Mouse (Mus musculus): ENCODE measurements around the gene Scap. TPM values are rescaled to one million over a fixed set of nuclear protein-coding genes. Genes with fewer than 3 reads are reported as not detected.

The Scap gene
- polyA plus RNA-seq, 1 experiment from 2014 or later = 24.9 TPM

DNA sequence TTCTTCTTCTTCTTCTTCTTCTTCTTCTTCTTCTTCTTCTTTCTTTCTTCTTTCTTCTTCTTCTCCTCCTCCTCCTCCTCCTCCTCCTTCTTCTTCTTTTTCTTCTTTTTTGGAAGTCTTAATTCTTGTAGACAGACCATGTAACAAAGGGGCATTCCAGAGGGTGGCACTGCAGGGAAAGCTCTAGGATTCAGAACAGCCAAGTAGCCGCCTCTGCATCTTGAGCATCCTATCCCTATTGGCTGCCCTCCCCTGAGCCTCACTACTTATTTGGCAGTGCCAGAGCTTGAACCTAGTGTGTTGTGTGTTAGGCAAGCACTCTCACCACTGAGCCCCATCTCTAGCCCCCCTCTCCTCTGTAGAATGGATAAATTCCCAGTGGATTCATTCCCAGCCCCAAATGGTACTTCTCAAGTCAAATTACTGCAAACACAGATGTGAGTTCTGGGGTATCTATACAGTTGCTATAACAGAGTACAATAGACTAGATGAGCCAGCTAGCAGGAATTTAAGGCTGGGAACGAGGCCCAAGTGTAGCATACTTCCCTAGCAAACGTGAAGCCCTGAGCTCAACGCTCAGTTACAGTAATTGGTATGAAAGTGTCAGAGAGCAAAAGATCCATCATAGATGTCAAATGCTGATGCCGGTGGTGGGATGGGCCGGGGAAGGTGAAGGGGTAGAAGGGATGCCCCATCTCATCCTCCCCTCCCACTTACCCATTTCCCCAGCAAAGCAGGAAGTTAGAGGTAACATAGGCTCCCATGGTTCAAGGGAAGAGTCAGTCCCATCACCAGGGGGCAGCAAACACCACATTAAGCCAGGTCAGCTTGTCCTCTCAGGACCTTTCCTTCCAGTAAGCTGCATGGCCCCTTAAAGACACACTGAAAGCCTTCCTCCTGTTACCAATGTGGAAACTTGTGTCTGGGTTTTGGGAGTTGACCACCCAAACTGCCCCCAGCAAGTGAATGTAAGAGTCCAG lies 78.1 kb downstream of the Scap start:
- H3K4me2 ChIP-seq = no peak overlapping the region
- no peak overlapping the region for H3K9ac ChIP-seq (ENCODE audit: low read length)
- H3K36me3 ChIP-seq (ENCODE audit: control insufficient read depth, insufficient read depth, low read length) = no peaks in the 10 kb centered on the region
- WGBS = 41% methylated on average over 6 of the region's 6 CpGs
- H3K9me3 ChIP-seq (ENCODE audit: control insufficient read depth, low read length) = no peaks in the 10 kb centered on the region
- ATAC-seq (ENCODE audit: low FRiP score) = no peak
- H3K4me3 ChIP-seq (ENCODE audit: low read depth, low read length) = no peak overlapping the region
- H3K4me1 ChIP-seq (ENCODE audit: control insufficient read depth, insufficient read depth, low read length) = peaks cover 12% of the 10 kb centered on the region
- H3K27me3 ChIP-seq (ENCODE audit: control insufficient read depth, insufficient read depth, low read length) = no peaks in the 10 kb centered on the region
- no peak overlapping the region for H3K27ac ChIP-seq (ENCODE audit: low read depth, low read length)
- DNase-seq (ENCODE audit: low spot score, missing footprints) = peak; percentile 97

DNA sequence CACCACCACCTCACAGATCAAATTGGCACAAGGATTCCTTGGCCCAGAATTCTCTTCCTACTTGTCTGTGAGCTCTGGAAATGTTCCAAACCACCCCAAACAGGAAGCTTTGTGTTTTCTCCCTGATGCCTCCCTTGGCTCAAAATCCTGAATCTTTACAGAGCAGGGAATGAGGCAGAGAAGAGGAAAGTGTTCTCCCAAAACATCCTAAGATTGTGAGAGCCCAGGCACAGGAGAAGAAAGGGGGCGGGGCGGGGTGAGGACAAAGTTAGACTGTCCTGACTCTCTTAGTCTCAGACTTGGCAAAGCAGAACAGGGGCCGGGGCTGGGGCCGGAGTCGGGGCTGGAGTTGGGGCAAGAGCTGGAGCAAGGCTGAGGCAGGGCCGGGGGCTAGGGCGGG lies 79.8 kb downstream of the Scap start:
- H3K27me3 ChIP-seq (ENCODE audit: control insufficient read depth, insufficient read depth, low read length) = no peaks in the 10 kb centered on the region
- no peak for DNase-seq (ENCODE audit: low spot score, missing footprints)
- no peak overlapping the region for H3K4me2 ChIP-seq
- H3K36me3 ChIP-seq (ENCODE audit: control insufficient read depth, insufficient read depth, low read length) = no peaks in the 10 kb centered on the region
- ATAC-seq (ENCODE audit: low FRiP score) = no peak
- H3K4me1 ChIP-seq (ENCODE audit: control insufficient read depth, insufficient read depth, low read length) = peaks cover 4% of the 10 kb centered on the region; the same call in 1 of the 2 replicates
- H3K9me3 ChIP-seq (ENCODE audit: control insufficient read depth, low read length) = no peaks in the 10 kb centered on the region
- H3K4me3 ChIP-seq (ENCODE audit: low read depth, low read length) = no peak overlapping the region
- no peak overlapping the region for H3K27ac ChIP-seq (ENCODE audit: low read depth, low read length)
- H3K9ac ChIP-seq (ENCODE audit: low read length) = no peak overlapping the region
- 74% methylated on average over 7 of the region's 7 CpGs for WGBS

DNA sequence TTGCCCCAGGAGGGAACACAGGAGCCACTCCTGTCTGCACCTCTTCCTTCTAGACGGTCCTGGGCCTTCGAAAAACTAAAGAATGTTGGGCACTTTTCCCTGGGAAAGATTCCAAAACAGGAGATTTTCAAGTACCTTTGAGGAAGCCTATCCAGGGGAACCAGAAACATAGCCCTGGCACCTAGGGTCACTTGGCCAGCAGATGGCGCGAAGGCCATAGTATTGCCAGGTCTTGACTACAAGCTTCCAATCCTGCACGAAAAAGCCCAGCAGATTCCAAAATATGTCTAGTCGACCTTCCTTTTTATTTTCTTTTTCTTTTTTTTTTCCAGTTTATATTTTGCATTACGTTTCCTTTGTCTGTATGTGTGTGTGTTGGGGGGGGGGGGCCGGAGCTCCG lies 80.7 kb downstream of the Scap start:
- H3K4me3 ChIP-seq (ENCODE audit: low read depth, low read length) = no peak overlapping the region
- H3K27ac ChIP-seq (ENCODE audit: low read depth, low read length) = no peak overlapping the region
- WGBS = 59% methylated on average over 9 of the region's 9 CpGs
- no peak for DNase-seq (ENCODE audit: low spot score, missing footprints)
- H3K27me3 ChIP-seq (ENCODE audit: control insufficient read depth, insufficient read depth, low read length) = no peaks in the 10 kb centered on the region
- no peaks in the 10 kb centered on the region for H3K36me3 ChIP-seq (ENCODE audit: control insufficient read depth, insufficient read depth, low read length)
- H3K9me3 ChIP-seq (ENCODE audit: control insufficient read depth, low read length) = no peaks in the 10 kb centered on the region
- H3K4me2 ChIP-seq = no peak overlapping the region
- ATAC-seq (ENCODE audit: low FRiP score) = no peak
- H3K9ac ChIP-seq (ENCODE audit: low read length) = no peak overlapping the region
- H3K4me1 ChIP-seq (ENCODE audit: control insufficient read depth, insufficient read depth, low read length) = peaks cover 2% of the 10 kb centered on the region; the same call in 1 of the 2 replicates

DNA sequence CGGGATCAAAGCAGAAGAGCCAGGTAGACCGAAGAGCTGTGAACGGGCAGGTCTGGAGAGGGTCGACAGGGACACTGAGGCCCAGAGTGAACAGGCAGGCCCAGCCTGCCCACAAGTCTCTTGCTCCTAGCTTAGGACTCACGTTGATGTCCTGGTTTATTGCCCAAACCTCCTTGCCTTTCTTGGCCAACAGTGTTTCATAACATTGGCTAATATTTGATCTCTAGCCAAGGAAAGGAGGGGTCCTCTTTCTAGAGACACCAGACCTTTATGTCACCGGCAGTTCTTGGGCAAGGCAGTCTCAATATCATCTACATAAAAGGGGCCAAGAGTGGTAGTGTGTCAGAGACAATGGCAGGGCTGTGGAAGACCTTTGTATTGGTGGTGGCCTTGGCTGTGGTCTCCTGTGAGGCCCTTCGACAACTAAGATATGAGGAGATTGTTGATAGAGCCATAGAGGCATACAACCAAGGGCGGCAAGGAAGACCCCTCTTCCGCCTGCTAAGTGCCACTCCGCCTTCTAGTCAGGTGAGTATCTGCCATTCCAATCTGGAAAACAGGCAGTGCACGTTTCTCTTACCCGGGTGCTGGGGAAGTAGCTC lies 86.5 kb downstream of the Scap start, which contains the start of gene Ngp:
Gene Ngp (plus strand): TSS at position 237 of the 602 bp plus-strand sequence.
- H3K9ac ChIP-seq (ENCODE audit: low read length) = no peak within 1 kb of the TSS
- H3K4me3 ChIP-seq (ENCODE audit: low read depth, low read length) = no peak within 1 kb of the TSS
- no peaks in the 10 kb centered on the region for H3K4me1 ChIP-seq (ENCODE audit: control insufficient read depth, insufficient read depth, low read length)
- 89% methylated on average over 12 of the region's 12 CpGs for WGBS
- no peaks in the 10 kb centered on the region for H3K9me3 ChIP-seq (ENCODE audit: control insufficient read depth, low read length)
- ATAC-seq (ENCODE audit: low FRiP score) (no peak), DNase-seq (ENCODE audit: low spot score, missing footprints) (no peak)
- H3K36me3 ChIP-seq (ENCODE audit: control insufficient read depth, insufficient read depth, low read length) = no peaks in the 10 kb centered on the region
- H3K27me3 ChIP-seq (ENCODE audit: control insufficient read depth, insufficient read depth, low read length) = no peaks in the 10 kb centered on the region
- H3K27ac ChIP-seq (ENCODE audit: low read depth, low read length) = no peak within 1 kb of the TSS
- H3K4me2 ChIP-seq = no peak within 1 kb of the TSS

DNA sequence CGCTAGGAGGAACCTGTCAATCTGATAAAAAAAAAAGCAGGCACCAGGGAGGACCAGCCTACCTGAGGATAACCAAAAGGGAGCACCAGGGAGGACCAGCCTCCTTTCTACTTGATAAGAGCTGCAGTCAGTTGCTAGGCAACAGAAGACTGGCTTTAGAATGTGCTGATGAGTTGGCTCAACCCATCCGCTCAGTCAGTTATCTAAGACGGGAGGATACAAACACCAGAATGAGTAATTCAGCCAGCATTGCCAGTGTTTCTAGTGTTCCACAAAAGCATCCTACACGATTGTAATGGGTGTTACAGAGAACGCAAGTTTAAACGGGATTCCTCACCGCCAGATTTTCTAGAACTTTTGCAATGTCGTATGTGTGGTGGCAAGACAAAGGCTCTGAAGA lies 98.2 kb downstream of the Scap start:
- peaks cover 2% of the 10 kb centered on the region; the same call in 1 of the 2 replicates for H3K36me3 ChIP-seq (ENCODE audit: control insufficient read depth, insufficient read depth, low read length)
- 78% methylated on average over 8 of the region's 8 CpGs for WGBS
- no peak overlapping the region for H3K4me2 ChIP-seq
- DNase-seq (ENCODE audit: low spot score, missing footprints) (peak; percentile 83), ATAC-seq (ENCODE audit: low FRiP score) (no peak)
- no peaks in the 10 kb centered on the region for H3K4me1 ChIP-seq (ENCODE audit: control insufficient read depth, insufficient read depth, low read length)
- no peak overlapping the region for H3K27ac ChIP-seq (ENCODE audit: low read depth, low read length)
- H3K9me3 ChIP-seq (ENCODE audit: control insufficient read depth, low read length) = no peaks in the 10 kb centered on the region
- H3K27me3 ChIP-seq (ENCODE audit: control insufficient read depth, insufficient read depth, low read length) = no peaks in the 10 kb centered on the region
- no peak overlapping the region for H3K4me3 ChIP-seq (ENCODE audit: low read depth, low read length)
- no peak overlapping the region for H3K9ac ChIP-seq (ENCODE audit: low read length)

DNA sequence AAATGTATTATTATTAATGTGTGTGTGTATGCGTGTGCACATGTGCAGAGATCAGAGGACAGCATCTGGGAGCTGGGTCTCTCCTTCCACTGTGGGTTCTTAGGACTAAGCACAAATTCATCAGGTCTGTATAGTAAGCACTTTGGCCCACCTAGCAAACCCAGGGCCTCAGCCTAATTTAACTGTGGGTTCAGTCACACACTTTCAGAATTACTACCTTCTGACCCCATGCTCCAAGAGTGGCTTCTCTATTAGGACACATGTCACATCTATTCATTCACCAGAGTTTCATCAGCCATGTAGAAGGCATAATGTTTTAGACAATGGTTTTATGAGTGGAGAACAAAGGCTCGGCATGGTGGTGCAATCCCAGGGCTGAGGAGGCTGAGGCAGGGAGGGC lies 100.0 kb downstream of the Scap start:
- Histone ChIP-seq H3K9ac (ENCODE audit: low read length) (no peak overlapping the region), H3K9me3 (ENCODE audit: control insufficient read depth, low read length) (no peaks in the 10 kb centered on the region), H3K27ac (ENCODE audit: low read depth, low read length) (no peak overlapping the region), H3K4me1 (ENCODE audit: control insufficient read depth, insufficient read depth, low read length) (no peaks in the 10 kb centered on the region), H3K27me3 (ENCODE audit: control insufficient read depth, insufficient read depth, low read length) (no peaks in the 10 kb centered on the region), H3K4me2 (no peak overlapping the region), H3K36me3 (ENCODE audit: control insufficient read depth, insufficient read depth, low read length) (no peaks in the 10 kb centered on the region; the same call in 1 of the 2 replicates), H3K4me3 (ENCODE audit: low read depth, low read length) (no peak overlapping the region)
- WGBS = 91% methylated on average over 2 of the region's 2 CpGs
- no peak for ATAC-seq (ENCODE audit: low FRiP score)
- peak; percentile 69 for DNase-seq (ENCODE audit: low spot score, missing footprints)

Other genes with a start within 250 kb of the Scap start
- 146 and 160 TPM in 2 replicates for gene Smarcc1, start 215.6 kb upstream of the Scap start, polyA plus RNA-seq (2014; fragmentation: Nextera tagmentation; extraction: Ambion mirVana)
- gene Dhx30, start 215.5 kb upstream of the Scap start, polyA plus RNA-seq (2014; fragmentation: Nextera tagmentation; extraction: Ambion mirVana) = 161 and 164 TPM in 2 replicates
- 12.9 and 14.2 TPM in 2 replicates for gene Cspg5, start 89.5 kb upstream of the Scap start, polyA plus RNA-seq (2014; fragmentation: Nextera tagmentation; extraction: Ambion mirVana)
- gene Elp6, start 28.1 kb upstream of the Scap start, polyA plus RNA-seq (2014; fragmentation: Nextera tagmentation; extraction: Ambion mirVana) = 32.8 and 40.2 TPM in 2 replicates
- gene Ptpn23, start 74.9 kb downstream of the Scap start, polyA plus RNA-seq (2014; fragmentation: Nextera tagmentation; extraction: Ambion mirVana) = 12.9 and 13.8 TPM in 2 replicates
- 0.18 and 0.55 TPM in 2 replicates for gene Ngp, start 86.5 kb downstream of the Scap start, polyA plus RNA-seq (2014; fragmentation: Nextera tagmentation; extraction: Ambion mirVana)
- gene Klhl18, start 143.4 kb downstream of the Scap start, polyA plus RNA-seq (2014; fragmentation: Nextera tagmentation; extraction: Ambion mirVana) = 8.5 and 8.6 TPM in 2 replicates
- gene Kif9, start 143.7 kb downstream of the Scap start, polyA plus RNA-seq (2014; fragmentation: Nextera tagmentation; extraction: Ambion mirVana) = 0.54 and 1.3 TPM in 2 replicates
- 49.1 and 54.5 TPM in 2 replicates for gene Setd2, start 199.3 kb downstream of the Scap start, polyA plus RNA-seq (2014; fragmentation: Nextera tagmentation; extraction: Ambion mirVana)